Mouse (Mus musculus) cortical plate, adult 2 months (tissue): ENCODE measurements around the gene Rbm20.

Experiments used
- CTCF ChIP-seq: fragments of 200-500 bp; IDR thresholded peaks from 2 replicates; pipeline ENCODE4 v1.5.1; 2011; ENCODE audit warnings: mild to moderate bottlenecking, control low read depth, low read length; ENCODE audit not compliant: insufficient read depth; ENCODE audit errors: extremely low read depth
- POLR2A ChIP-seq: fragments of 200-500 bp; IDR thresholded peaks from 2 replicates; pipeline ENCODE4 v1.6.1; 2011; ENCODE audit warnings: mild to moderate bottlenecking, low read length, control low read depth; ENCODE audit not compliant: insufficient read depth; ENCODE audit errors: extremely low read depth

DNA sequence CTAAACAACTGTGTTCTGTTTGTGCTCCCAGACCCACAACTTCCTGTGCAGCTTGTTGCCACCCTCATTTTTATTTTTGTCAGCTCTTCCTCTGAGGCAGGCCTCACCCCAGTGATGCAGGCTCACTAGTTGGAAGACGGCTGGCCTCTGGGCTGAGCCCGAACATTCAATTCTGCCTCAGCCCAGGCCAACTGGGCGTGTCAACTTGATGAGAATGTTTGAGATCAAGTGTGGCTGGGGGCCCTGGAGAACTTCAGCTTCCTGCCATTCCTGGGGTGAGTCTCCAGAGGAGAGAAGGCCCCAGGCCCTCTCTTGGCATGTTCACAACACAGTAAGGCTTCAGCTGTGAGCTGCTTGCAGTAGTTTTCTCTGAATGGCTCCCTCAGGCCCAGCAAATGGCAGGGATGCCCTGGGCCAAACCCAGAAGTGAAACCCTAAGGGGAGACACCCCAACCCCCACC lies 216.6 kb downstream of the Rbm20 start:
- TF ChIP-seq CTCF (no peak), POLR2A (no peak)
